Mouse (Mus musculus): ENCODE data around the gene Slc6a17.

Slc6a17 gene

GRCm38 (mm10) chr3:107524547-107524946 is 6.7 kb upstream of the Slc6a17 start:
- DNase-seq (ENCODE audit: low spot score), result no peak

GRCm38 (mm10) chr3:107520931-107521330 is 3.1 kb upstream of the Slc6a17 start:
- no peak for DNase-seq (ENCODE audit: low spot score)

GRCm38 (mm10) chr3:107516776-107517630 is 815 bp downstream of the Slc6a17 start:
- DNase-seq (ENCODE audit: low spot score), result peak; percentile 17

DNA sequence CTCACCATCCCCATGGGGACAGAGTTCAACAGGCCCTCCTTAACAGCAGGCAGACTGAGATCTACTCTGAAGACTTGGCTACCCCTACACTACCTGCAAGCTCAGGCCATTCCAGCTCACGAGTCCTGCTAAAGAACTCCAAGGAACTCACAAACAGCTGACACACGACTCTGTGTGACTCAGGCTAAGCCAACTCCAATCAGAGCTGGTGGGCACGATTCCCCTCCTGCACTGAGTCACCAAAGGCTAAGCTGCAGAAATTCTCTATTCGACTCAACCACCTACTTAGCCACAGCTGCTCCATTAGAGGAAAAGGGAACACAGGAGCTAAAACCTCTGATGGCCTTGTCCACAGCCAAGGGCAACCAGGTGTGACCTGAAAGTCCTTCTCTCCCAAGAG is 1.8 kb downstream of the Slc6a17 start:
- DNase-seq (ENCODE audit: low spot score), result no peak

DNA sequence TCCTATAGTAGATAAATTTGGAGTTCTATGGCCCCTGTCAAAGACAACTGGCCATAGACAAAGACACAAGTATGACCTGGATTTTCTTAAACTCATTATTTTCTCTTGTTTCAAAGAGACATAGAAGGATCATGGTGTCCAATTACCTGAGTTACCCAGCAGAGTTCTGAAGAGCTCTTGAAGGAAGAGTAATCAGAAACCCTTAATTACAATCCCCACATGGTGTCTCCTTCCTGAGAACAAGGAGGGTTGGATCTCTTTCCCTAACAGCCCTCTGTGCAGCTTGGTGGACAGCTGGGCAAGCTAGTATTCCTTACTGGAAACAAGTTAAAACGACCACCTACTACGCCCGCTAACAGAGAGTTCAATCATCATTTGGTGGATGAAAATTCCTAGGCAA is 6.4 kb downstream of the Slc6a17 start:
- DNase-seq (ENCODE audit: low spot score), result no peak

GRCm38 (mm10) chr3:107508696-107509095 is 9.1 kb downstream of the Slc6a17 start:
- DNase-seq (ENCODE audit: low spot score), result no peak

DNA sequence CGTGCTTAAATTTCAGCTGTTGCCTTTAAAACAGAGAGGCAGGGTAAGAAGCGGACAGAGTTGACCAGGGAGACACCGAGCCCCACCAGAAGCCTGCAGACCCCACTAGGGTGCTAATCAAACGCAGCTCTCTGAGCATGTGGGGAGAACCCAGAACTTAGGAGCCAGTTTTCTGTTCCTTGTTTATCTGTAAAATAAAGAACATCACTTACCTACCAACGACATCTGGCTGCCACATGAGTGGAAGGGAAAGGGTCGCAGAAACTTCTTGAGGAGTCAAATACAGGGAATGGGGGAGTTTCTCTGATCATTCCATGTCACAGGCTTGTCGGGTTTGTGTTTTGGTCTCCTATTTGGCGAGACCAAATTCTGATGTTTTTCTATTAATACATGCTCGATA is 9.9 kb downstream of the Slc6a17 start:
- no peak for DNase-seq (ENCODE audit: low spot score)

DNA sequence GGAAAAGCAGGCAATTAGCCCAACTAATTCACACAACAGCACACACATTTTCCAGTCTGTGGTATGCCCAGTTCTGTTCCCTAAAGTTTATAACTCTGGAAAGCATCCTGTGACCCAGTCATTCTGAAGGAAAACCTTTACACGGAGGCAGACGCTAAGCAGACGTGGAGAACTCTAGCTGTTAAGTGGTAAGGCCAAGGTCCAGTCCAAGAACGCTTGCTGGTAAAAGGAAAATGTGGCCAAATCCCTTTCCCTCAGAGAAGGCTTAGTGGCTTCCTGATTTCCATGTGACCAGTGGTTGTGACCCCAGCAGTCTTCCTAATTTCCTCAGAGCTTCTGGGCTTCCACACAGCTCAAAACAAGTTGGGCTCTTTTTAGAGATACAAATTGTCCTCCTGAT is 11.3 kb downstream of the Slc6a17 start:
- DNase-seq (ENCODE audit: low spot score), result no peak

DNA sequence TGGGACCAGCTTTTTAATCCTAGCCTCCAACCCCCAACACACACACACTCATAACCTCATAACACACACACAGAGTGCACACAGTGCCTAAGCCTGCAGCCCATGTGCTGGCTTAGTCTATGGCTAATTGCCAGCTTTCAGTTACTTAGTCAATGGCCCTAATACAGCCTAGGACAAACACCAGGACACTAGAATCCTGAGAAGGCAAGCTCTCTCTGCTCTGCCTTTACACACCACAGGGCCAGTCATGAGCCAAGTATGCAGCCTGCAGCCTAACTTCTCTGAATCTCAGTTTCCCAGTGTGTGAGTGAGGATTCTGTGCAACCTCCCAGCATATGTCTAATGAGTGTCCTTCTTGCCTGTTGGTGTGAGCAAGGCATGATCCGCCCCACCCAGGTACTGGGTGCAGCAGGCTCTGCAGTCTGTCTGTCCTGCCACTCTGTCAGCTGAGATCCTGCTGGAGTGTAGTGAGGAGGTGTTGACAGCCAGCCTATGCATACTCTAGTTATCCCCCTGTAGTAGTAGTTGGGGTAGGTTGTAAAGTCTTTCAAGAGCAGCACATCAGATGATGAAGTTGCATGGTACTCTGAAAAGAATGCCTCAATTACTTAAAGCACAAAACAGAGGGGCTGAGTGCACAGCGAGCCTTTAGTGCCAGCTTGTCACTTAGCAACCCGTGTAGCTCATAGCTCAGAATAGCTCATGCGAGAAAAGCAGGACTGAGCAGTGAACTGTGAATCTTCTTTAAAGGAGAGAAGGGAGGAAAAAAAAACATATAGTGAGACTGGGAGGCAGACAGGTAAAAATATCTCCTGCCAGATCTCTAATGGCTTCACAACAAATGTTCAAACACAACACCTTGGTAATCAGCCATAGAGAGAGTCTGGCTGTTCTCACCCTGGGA is 12.1 kb downstream of the Slc6a17 start:
- no peak for DNase-seq (ENCODE audit: low spot score)

GRCm38 (mm10) chr3:107504542-107504941 is 13.3 kb downstream of the Slc6a17 start:
- DNase-seq (ENCODE audit: low spot score), result no peak

DNA sequence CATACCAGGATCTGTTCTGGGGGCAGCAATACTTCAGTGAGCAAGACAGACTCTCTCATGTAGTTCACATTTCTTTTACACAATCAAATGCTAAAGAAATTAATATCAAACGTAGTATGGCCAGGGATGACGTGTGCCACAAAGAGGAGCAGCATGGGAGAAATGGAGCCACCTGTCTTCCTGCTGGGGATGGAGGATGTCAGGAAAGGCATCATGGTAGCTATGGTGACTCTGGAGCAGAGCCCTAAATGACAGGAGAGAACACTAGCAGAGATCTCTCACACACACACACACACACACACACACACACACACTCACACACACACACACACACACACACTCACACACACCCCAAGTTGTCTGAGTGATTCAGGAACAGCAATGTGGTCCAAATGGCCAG is 14.1 kb downstream of the Slc6a17 start:
- DNase-seq (ENCODE audit: low spot score), result no peak

DNA sequence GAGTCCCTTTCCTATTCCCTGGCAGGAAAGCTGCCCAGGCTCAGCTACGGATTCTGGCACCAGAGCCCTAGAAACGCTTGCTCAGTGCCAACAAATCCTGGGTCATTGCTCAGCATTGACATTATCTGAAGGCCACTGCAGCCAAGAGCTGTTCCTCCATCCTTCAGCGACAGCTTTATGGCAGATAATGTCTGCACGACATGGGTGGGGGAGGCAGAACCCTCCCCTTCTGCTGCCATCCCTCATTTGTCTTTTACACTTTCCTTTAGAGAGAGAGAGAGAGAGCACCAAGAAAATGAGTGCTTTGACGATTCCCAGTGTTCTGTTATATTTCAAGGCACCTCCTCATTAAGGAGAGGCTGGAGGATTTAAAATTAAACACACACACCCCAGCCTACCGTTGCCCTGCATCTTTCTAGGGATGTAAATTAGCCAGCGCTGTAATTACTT is 16.1 kb downstream of the Slc6a17 start:
- DNase-seq (ENCODE audit: low spot score), result no peak

DNA sequence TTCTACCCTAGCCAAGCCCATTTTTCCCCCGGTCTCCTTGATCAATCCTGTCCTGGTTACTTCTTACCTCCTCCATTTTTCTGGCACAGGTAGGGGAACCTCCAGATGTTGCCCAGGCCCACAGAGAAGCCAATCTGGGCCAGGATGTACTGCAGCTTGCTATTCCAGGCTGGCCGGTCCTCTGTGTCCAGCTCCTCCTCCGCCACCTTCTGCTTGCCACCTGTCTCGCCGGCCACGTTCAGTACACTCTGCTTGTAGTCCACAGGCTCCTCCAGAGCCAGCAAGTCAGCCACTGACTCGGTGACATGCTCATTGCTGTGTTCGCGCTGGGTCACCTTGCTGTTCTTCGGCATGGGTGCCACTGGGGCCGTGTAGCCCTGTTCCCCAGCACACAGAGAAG is 17.5 kb downstream of the Slc6a17 start:
- no peak for DNase-seq (ENCODE audit: low spot score)

- DNase-seq (ENCODE audit: low spot score), result no peak
Observed at GRCm38 (mm10) chr3:107496086-107496850, 21.6 kb downstream of the Slc6a17 start.

DNA sequence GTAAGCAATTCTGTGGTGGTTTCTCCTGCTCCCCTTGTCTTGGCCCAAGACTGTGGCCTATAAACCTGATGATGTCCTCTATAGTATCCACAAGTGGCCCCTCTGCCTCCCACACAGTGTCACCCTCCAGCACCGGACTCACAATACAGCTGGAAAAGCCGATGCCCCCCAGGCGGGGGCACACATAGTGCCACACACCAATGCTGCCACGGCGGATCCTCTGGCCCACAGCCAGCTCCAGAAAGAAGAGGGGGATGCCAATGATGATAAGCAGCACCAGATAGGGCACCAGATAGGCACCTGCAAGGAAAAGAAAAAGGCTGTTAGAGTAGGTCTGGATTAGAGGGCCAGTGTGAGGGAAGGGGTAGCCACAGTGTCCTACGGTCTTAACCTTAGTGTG is 22.3 kb downstream of the Slc6a17 start:
- no peak for DNase-seq (ENCODE audit: low spot score)

GRCm38 (mm10) chr3:107491459-107491858 is 26.4 kb downstream of the Slc6a17 start:
- DNase-seq (ENCODE audit: low spot score), result no peak

GRCm38 (mm10) chr3:107488637-107489036 is 29.2 kb downstream of the Slc6a17 start:
- DNase-seq (ENCODE audit: low spot score), result no peak

DNA sequence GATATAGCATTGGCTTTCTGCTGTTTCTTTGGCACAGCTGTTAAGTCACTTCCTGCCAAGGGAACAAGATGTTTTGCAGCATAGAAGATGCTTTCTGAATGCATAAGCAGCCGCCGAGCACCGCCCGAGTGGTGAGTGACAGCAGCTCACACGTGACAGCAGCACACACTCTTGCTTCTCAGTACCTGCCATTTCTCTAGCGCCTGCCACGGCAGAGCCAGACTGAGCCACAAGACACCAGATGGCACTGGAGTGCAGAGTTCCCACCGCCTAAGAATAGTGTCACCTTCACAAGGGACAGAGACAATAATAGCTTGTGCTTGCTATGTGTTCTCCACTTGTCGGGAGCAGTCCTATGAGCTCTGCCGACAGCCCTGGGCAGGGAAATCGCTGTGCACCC is 34.5 kb downstream of the Slc6a17 start:
- no peak for DNase-seq (ENCODE audit: low spot score)

- DNase-seq (ENCODE audit: low spot score), result no peak
Observed at GRCm38 (mm10) chr3:107480660-107481059, 37.2 kb downstream of the Slc6a17 start.

- peak; percentile 15 for DNase-seq (ENCODE audit: low spot score)
Observed at GRCm38 (mm10) chr3:107472198-107472597, 45.6 kb downstream of the Slc6a17 start.

GRCm38 (mm10) chr3:107469059-107469458 is 48.8 kb downstream of the Slc6a17 start:
- DNase-seq (ENCODE audit: low spot score), result no peak

DNA sequence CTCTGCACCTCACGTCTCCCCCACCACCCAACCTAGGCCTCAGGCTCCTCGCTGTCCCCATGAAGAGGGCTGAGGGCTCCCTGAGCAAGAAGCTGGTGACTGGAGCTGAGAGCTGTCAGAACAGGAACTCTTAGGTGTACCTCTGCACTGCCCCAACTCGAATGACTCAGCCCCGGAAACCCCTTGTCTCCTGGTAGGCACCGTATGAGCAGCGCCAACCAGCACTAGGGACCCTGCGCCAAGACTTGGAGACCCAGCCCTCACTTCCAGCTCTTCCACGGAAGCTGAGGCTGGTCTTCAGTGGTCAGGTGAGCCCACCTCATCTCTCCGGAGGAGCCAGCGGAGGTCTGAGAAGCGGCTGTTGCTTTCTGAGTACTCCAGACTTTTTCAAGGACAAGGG is 49.7 kb downstream of the Slc6a17 start:
- DNase-seq (ENCODE audit: low spot score), result no peak
